Mouse (Mus musculus) CD4-positive helper T cell, adult 2 months (primary cell): ENCODE results near the gene Wfdc16.
"Not testable (repeated sequence)": the region's sequence is repeated elsewhere in the genome, so short reads cannot be mapped to it uniquely, and the experiment has no call there.

Experiments
- DNase-seq: peaks from one replicate; pipeline ENCODE4 v3.0.0-alpha.2; 2012; ENCODE audit warnings: low read depth, missing footprints, low spot score

Wfdc16 gene

DNA sequence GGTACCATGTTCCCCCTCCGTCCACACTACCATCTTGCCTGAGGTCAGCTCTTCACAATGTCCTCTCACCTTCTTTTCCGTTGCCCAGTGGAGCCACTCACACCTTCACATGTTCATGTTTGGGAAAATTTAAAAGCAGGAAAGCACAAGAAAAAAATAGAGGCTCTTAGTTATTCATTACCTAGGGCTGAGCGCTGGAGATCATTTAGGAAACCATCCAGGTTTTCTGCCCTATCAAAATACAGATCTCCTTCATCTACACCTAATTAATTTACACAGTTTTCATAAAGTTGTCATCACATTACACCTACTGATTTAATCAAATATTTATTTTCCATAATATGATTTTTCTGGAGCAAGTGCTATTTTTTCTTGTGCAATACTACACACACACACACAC is at the start of gene Wfdc16:
Gene Wfdc16, minus strand, starts transcription at position 101 of the 400 bp plus-strand sequence.
- DNase-seq: no peak

DNA sequence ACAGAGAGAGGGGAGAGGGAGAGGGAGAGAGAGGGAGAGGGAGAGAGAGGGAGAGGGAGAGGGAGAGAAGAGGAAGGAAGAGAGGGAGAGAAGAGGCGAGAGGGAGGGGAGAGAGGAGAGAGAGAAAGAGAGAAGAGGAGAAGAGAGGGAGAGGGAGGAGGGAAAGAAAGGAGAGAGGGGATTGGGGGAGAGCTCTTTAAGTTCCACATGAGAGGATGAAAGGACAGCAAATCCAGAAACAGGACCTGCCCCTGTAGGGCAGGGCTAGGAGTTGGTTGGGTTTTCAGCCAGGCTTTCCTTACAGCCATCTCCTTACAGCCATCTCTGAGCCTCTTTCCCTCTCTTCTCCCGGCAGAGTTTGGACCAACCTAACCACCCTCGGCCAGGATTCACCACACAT is 46.2 kb upstream of the Wfdc16 start, which contains the start of gene Wfdc13:
Gene Wfdc13, plus strand, starts transcription at position 301 of the 400 bp plus-strand sequence.
- no peak for DNase-seq

DNA sequence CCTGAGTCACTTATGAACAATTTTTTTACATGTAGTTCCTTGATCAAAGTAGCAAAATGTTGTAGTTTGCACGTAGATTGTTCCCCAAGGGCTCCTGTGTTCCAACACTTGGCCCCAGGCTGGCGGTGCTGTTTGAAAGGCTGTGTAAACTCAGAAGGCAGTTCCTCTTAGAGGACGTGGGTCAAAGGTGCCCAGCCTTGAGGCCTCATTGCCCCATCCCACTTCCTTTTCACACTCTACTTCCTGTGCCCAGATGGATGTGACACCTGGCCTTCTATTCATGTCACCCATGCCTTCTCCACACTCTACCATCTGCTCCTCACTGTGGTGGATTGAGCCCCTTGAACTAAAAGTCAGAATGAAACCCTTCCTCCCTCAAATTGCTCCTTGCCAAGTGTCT is 41.3 kb upstream of the Wfdc16 start:
- DNase-seq: no peak

DNA sequence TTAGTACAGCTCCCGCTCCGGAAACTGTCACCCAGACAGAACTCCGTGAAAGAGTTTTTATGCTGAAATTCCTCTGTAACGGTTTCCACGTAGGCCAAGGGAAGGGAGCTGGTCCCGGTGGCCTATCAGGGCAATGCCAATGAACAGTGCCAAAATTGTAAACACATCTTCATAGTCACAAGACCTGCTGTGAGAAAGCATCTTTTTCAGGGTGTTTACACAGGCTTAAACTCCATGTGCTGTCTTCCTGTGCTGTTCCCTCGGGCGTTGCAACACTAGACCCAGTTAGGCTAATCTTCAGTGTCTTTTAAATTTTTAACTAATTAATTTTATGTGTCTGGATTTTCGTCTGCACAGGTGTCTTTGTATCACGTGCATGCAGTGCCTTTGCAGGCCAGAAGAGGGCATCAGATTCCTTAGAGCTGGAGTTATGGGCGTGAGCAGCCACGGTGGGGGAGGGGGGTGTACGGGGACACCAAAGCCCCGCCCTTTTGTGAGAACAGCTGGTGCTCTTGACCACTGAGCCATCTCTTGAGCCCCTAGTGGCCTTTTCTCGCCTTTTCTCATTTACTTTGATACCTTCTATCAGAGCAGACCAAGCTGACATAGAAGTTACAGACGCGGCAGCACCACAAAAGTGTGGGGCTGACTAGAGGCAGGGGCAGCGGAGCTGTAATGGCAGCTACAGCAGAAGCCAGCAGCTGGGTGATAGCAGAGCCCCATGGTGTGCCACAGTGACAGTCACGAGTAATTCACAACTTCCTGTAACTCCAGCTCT is 40.4 kb upstream of the Wfdc16 start:
- DNase-seq: peak; percentile 57

DNA sequence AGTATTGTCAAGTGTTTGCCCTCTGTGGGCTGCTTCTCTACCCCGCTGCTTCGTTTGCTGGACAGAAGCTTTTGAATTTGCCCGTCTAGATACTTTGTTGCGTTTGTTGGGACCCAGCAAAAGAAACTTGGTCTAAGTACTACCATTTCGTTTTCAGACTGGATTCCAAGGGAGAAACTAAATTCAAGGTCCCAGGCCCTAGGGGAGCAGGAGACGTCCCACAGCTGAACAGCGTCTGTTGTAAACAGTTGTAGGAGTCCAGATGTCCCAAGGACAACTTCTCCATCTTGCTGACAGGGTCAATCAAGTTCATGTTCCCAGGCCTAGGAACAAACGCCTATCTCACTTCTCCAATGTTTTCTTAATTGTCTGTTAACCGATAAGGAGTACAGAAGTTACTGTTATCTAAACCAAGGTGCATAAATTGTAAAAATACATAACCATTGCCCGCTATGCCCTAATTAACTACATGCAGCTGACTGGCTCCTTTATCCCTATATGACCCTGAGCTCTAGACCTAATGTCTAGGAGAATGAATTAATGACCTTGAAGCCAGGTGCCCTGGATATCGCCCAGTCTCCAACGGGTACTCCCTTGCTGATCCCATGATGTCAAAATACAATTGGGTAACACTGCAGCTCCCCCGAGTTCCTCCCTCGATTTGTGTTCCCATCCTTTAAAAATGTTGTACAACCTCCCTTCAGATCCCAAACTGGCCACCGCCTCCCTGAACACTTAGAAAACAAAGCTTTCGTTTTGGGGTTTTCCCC is 38.5 kb upstream of the Wfdc16 start:
- no peak for DNase-seq

DNA sequence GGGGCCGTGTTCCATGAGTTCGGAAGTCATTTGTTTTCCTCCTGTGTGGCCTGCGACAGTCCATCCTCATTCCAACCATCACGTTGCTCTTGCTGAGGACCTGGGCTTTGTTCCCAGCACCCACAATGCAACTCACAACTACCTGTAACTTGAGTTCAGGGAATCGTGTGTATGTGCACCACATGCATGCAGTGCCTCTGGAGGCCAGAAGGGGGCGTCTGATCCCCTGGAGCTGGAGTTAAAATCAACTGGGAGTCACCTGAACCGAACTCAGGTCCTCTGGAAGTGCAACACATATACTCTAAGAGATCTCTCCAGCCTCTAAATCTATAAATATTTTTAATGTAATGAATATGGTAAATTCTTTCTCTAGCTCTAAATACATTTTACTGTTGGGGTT is 37.5 kb upstream of the Wfdc16 start:
- no peak for DNase-seq

DNA sequence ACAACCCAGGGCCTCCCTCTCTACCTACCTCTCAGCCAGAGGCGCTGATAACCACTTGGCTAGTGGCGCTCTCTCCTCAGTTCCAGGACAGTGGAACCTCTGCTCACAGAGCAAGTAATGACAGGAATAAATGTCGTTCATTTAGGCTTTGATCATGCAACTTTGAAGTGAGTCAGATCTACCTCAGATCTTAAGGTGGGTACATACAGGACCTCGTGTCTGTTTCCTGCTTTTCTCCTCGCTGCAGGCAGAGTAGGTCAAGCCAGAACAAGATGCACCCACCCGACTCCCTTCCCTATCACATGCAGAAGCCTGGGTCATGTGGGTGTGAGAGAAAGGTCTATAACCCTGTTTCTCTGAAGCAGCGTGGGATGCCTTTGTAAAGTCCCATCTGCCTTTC is 35.4 kb upstream of the Wfdc16 start, which contains the start of gene Wfdc11:
Gene Wfdc11, minus strand, starts transcription at position 101 of the 400 bp plus-strand sequence.
- DNase-seq: no peak

DNA sequence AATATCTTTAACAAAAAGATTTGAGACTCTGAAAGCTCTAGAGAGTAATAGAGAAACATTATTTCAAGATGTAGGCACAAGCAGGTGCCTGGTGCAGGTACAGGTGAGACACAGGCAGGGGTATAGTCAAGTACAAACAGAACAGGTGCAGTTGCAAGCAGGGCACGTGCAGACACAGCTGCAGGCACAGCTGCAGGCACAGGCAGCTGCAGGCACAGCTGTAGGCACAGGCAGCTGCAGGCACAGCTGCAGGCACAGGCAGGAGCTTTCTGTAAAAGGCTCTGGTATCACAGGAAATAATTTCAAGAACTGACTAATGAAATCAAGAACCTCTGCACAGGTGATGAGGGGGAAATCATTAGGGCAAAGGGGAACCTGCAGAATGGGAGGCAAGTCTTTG is 32.3 kb upstream of the Wfdc16 start:
- no peak for DNase-seq

DNA sequence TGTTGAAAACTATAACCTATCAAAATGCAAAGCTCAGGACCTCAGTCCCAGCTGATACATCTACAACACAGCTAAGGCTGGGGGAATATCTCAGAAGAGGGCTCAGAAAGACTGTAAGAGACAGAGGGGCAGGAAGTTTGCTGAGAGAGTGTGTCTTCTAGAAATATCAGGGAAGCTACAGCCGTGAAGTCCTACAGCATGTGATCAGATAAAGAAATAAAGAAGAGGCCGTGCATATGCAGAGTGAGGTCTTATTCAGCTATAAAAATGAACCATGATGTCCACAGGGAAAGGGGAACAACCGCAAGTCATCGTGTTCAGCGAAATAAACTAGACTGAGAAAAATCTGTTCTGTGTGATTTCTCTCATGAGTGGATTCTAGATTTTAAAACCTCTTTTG is 31.7 kb upstream of the Wfdc16 start:
- DNase-seq: no peak

DNA sequence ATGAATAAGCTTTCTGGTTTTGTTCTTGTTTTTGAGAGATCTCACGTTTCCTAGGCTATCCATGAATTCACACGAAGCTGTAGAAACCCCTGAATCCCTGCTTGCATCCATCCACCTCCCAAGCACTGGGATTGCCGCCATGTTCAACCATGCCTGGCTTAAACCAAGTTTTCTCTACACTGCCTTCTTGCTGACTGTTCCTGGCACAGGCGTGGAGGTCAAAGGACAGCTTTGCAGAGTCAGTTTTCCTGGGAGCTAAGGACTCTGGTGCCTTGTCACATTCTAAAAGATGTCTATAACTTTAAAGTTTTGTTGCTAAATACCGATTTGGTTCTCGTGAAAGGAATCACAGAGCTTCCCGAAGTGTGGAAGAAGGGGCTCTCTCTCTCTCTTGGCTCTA is 26.3 kb upstream of the Wfdc16 start:
- DNase-seq: no peak

DNA sequence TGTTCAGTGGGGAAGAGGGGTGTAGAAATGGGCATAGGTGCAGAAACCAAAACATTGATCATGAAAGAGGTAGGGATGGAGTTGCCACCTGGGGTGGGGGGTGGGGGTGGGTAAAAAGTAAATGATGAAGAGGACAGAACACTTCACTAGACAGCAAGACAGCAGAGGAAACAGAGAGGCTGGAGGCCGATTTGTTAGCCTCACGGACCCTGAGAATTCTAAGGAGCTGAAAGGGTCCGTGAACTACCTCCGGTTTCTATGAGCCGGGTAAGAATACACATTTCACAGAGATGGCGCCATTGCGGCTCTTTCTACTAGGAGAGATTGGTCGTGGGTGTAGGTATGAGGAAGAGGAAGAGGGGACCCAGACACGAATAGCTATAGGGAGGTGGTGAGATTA is 17.9 kb upstream of the Wfdc16 start, which contains the start of gene Wfdc9:
Gene Wfdc9, minus strand, starts transcription at position 101 of the 400 bp plus-strand sequence.
- no peak for DNase-seq

DNA sequence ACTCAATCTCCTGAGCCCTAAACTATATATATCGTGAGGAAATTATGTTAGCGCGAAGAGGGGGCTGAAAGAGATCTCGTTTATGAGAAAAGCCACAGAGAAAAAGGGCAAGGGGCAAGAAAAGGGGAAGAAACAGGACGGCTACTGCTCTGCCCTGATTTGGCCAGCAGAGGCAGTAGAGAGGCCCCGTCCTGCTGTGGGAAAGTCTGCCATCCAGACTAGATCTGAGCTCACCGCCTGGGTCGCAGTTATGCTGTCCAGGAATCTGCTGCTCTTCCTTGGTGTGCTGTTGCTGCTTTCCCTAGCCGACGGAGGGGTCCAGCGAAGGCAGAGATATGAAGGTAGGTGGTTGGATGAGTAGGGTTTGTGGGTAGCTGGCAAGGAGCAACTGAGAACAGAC is 17.3 kb upstream of the Wfdc16 start, which contains the start of gene Wfdc10:
Gene Wfdc10, plus strand, starts transcription at position 189 of the 400 bp plus-strand sequence.
- no peak for DNase-seq

DNA sequence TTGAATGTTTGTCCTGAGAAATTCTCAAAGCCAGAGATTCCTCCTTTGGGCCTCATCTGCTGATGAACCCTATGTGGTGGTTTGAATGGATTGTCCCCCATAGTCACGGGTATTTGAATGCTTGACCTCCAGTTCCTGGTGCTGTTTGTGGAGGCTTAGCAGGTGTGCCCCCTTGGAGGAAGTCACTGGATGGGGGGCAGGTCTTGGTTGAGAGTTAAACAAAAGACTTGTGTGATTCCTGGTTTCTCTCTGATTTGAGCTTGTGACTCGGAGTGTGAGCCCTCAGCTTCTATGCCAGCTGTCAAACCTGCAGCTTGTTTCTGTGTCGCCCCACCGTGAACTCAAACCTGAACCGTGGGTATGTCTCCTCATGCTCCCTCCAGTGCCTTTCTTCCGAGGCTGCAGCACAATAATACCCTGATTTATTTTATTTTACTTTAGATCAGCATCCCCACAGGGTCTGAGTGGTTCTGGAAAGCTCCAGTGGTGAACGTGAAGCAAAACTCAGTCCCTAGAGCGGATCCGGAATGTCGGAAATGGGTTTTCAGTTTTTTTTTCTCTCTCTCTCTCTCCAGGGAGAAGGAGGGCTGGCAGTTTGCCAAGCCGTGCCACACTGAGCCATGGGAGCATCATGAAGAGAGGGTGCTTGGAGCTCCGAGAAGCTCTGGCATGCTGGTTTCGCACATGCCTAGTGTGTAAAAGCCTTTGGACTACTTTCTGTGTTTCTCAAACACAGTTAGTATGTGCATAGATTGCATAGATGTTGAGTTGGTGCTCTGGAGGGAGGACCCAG is 3.5 kb upstream of the Wfdc16 start:
- DNase-seq: no peak

DNA sequence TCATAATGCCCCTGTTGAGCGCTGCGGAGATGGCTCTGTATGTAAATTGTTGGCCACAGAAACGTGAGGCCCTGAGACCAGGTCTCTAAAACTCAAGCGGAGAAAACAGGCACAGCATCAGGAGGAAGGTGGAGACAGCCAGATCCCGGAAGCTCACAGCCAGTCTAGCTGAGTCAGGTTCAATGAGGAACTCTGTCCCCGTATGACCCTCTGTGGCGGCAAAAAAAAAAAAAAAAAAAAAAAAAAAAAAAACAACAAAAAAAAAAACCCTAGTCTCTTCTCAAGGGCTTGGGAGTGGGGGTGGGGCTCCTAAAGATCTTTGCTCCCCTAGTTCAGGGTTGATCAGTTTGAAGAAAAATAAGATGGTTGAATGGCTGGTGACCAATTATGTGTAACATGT is 2.5 kb upstream of the Wfdc16 start:
- DNase-seq: no peak

DNA sequence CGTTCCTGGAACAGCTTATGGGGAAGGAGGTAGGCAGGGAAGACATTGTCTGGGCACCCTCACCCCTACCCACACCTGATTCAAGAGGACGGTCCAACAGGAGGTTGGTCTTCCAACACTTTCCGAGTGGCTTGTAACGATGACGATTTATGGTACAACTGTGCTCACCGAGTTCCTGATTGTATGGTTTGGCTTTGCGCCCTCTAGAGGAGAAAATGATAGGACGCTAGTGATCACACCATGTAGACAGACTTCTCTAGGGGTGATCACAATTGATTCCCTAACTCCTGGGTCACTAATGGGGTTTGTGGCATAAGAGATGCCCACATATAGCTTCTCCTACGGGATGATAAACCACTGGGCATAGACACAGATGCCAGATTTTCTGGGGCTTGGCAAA is 3.3 kb downstream of the Wfdc16 start:
- DNase-seq: no peak

DNA sequence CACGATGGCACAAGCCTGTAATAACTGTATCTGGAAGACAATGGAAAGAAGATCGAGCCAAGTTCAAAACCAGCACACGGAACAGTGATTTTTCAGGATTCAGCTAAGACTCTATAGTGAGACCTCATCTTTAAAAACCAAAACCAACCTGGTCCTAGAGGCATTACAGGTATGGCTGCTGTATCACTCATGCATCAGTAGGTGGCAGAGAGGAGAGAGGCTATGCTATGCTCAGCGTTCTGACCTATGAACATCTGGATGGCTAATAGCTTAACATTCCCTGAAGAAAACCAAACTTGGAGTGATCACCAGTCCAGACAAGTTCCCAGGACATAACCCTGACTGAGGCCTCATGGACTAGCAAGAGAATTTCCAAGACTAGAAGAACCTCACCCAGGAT is 16.8 kb downstream of the Wfdc16 start:
- no peak for DNase-seq

DNA sequence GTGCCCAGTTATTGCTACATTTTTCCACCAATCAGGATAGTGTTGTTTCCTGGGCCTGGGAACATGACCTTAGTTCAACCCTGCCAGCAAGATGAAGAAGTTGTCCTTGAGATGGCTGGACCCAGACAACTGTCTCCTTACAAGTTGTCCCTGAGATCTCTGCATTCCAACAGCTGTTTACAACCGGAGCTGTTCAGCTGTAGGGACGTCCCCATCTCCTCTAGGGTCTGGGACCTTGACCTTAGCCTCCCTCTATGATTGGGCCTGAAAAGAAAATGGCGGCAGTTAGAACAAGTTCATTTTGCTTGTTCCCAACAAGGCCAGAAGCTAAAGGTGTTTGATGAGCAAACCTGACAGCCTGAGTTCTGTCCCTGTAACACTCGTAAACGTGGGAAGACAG is 19.5 kb downstream of the Wfdc16 start:
- DNase-seq: no peak

DNA sequence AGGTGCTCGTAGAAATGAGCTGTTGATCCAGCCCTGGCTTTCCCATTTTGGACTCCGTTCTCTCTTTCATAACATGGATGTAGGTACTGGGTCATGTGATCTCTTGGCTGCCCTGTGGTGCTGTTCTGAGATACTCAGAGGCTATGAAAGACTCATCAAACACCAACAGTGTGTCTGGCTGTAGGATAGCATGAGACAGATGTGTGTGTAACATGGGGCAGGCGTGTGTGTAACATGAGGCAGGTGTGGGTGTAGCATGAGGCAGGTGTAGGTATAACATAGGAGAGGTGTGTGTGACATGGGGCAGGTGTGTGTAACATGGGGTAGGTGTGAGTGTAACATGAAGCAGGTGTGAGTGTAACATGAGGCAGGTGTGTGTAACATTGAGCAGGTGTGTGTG is 23.2 kb downstream of the Wfdc16 start:
- no peak for DNase-seq

DNA sequence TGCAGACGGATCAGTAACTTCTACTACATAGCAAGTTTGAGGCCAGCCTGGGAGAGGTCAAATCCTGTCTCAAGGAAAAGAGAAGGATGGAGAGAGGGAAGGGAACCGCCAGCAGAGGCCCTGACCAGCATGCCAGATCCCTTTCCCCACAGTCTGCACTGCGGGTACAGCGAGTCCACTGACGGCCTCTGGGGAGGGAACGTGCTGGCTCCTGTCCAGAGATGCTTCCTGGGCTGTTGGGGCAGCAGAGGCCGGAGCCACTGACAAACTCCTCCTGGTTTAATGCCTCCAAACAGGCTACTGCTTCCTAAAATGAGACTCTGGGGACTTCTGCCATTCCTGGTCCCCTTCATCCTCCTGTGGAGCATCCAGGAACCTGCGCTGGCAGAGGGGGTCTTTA is 25.1 kb downstream of the Wfdc16 start, which contains the start of the genes Wfdc6b and Wfdc8:
Gene Wfdc6b, plus strand, starts transcription at position 52 of the 400 bp plus-strand sequence.
Gene Wfdc8, minus strand, starts transcription at position 156 of the 400 bp plus-strand sequence.
- not testable (repeated sequence) for DNase-seq

DNA sequence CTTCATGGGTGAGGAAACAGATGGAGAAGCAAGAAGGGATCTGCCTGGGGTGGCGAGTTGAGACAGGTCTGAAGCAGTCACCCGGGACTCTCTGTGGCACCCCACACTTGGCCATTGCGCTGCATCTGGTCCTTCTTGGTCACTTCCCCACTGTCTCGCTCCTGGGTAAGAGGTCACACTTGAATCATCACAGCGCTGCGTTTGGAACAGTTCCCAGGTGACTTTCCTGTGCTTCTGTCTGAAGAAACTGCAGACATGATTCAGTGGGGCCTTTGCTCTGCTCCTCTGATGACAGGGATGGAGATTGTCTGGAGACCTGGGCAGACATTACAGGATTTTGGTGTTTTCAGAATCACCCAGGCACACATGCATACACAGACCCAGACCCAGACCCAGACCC is 29.8 kb downstream of the Wfdc16 start:
- DNase-seq: no peak

DNA sequence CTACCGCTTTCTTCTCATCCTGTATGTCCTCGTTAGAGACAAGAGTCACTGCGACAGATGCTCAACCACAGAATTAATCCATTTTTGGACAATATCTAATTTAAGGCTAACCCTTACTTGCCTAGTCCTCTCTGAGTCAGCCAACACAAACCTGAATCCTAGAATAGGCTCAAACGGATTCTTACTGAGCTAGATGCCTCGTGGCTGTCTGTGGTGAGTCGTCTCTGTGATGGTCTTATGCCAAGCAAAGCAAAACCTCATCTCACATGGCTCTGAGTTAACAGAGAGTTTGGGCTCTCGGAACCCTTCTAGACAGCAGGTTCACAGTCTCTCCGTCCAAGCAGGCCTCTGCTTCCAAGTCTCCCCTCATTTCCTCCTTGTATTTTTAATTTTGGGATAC is 34.2 kb downstream of the Wfdc16 start:
- no peak for DNase-seq

DNA sequence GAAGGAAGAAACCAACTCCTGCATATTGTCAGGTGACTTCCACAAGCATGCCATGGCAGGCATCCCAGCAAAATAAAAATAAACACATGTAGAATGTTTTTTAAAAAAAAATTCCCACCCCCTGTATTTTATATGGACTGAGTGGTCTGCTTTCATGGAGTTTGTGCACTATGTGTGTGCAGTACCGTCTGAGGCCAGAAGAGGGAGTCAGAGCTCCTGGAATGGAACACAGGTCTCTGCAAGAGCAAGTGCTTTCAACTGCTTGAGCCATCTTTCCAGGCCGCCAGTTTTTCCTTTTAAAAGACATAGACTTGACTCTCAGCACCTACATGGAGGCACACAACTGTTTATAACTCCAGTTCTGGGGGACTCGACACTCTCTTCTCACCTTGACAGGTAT is 35.1 kb downstream of the Wfdc16 start:
- no peak for DNase-seq
